Mouse (Mus musculus): Measurements from ENCODE around the gene 9030025P20Rik.
"Not testable (repeated sequence)": the region's sequence is repeated elsewhere in the genome, so short reads cannot be mapped to it uniquely, and the experiment has no call there.

DNA sequence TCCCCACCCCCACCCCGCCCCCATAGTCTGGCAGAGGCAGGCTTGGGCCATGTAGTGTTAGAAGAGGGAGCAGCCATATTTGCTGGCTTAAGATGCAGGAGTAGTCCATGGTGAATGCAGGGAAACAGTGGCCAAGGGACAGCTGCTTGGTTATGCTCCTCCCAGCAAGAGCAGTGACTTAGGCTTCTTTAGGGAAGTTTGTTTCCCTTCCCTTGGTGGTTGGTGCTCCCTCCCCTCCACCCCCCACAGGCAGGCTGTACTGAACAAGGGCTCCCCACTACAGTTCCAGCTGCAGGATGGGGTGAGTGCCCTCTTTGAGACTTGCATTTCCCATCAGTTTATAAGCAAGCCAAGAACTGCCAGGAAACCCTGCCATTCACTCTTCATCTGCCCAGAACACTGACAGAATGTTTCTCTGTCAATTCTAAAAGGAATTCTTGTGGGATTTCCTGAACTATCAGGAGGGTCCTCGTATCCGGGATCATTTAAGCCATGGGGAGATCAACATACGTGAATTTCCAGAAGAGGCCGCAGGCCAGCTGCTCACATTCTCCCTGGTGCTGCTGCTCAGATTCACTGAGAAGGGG lies 11.9 kb downstream of the 9030025P20Rik start:
- TF ChIP-seq TAL1, GATA1 (IDR thresholded peaks at IDR 0.05; ENCODE audit: low read length): not testable (repeated sequence)

All from erythroblast, embryonic 14.5 days (primary cell).